Mouse (Mus musculus): ENCODE measurements around the gene Stx8.

The Stx8 gene

GRCm38 (mm10) chr11:68227837-68228236 lies 261.8 kb downstream of the Stx8 start:
- no peak for ATAC-seq (ENCODE audit: low TSS enrichment)

DNA sequence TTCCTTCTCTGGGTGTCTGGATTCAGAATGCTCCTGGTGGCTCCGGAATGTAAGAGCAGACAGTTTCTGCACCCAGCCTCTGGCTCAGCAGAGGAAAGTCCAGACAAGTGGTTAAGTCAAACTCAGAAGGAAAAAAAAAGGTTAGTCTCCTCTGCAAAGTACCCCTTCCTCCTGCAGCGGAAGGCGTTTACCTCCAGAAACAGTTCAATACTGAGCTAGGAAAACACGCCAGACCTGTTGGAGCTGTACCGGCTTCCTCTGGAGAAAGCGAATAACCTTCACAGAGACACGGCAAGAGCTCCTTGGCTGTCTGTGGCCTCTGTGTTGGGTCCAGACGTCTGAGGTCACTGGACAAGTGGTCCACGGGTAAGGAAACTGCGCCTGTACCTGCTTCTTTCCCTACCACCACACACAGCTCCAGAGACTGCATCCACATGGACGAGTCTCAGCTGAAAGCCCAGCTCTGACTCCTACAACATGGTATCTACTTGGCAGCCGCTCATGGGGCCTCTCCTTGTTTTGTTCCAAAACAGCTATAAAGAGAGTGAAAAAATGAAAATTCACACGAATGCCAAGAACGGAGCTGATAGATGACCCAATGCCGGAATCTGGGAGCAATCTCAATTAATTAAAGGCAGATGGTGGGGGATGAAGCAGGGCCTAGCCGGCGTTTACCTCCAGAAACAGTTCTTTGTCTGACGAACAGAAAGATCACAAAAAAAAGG lies 263.1 kb downstream of the Stx8 start:
- no peak for ATAC-seq (ENCODE audit: low TSS enrichment)

DNA sequence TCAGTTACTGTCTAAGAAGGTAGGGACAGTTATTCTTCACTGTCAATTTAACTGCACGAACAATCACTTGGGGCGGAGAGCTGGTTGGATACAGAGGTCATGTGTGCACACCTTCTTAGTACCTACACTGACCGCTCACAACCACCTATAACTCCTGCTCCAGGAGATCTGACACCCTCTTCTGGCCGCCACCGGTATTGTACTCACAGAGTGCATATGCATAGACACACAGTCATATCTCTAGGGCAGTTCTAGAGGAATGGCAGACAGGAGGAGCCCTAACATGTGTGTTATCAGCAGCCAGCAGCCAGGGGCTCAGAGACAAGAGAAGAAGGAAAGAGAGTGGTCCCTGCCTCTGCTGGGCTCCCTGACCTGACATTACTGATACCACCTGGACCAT lies 265.6 kb downstream of the Stx8 start:
- no peak for ATAC-seq (ENCODE audit: low TSS enrichment)

GRCm38 (mm10) chr11:68233469-68233965 lies 267.5 kb downstream of the Stx8 start:
- no peak for ATAC-seq (ENCODE audit: low TSS enrichment)

DNA sequence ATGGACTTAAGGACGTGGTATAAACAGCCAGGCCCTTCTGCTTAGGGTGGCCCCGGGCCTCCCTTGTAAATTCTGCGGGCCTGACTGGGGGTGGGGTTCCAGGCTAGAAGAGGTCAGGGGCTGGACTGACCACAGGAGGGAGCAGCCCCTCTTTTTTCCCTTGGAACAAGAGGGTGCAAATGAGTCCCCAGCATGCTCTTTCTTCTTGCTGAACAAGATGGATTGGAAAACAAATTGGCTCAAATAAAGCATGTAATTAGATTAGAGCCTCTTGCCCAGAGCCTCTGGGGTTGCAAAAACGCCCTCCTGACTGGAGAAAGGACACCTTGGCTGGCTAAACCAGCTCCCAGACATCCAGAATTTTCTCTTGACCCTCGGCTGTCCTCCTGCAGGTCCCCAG lies 273.8 kb downstream of the Stx8 start:
- ATAC-seq (ENCODE audit: low TSS enrichment), result no peak

- ATAC-seq (ENCODE audit: low TSS enrichment), result no peak
Measured at GRCm38 (mm10) chr11:68244254-68244991, 278.4 kb downstream of the Stx8 start.

GRCm38 (mm10) chr11:68244992-68245261 lies 278.9 kb downstream of the Stx8 start:
- no peak for ATAC-seq (ENCODE audit: low TSS enrichment)

- no peak for ATAC-seq (ENCODE audit: low TSS enrichment)
Measured at GRCm38 (mm10) chr11:68247897-68248296, 281.9 kb downstream of the Stx8 start.

GRCm38 (mm10) chr11:68250106-68250505 lies 284.1 kb downstream of the Stx8 start:
- ATAC-seq (ENCODE audit: low TSS enrichment), result no peak

DNA sequence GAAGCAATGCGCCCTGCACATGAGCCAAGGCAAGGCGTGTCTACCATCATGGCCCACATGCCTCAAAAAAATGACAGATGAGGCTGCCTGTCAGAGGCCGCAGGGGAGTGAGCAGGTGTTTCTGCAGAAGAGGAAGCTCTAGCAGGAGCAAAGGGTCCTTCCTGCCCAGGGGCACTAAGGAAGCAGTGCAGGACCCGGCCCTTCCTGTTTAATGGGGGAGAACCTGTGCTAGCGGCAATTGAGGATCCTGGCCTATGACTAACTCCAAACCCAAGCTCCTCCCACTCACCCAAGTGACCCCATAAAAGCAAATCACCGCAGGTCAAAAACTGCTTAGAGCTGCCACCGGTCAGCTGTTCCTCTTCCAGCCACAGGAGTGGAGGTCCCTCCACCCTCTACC lies 287.5 kb downstream of the Stx8 start:
- ATAC-seq (ENCODE audit: low TSS enrichment), result no peak
